Mouse (Mus musculus) CH12.LX (cell line): Measurements from ENCODE around the gene Ears2. TPM values are rescaled to one million over a fixed set of nuclear protein-coding genes. Genes with fewer than 3 reads are reported as not detected.

Experiments used
- DNase-seq: peaks from one replicate; pipeline ENCODE4 v3.0.0-alpha.2; 2013; ENCODE audit errors: extremely low read depth
- H3K27ac ChIP-seq: 2 replicates; pipeline ENCODE4 v1.5.1; 2012; ENCODE audit warnings: low read depth, mild to moderate bottlenecking, control low read depth, moderate library complexity; ENCODE audit not compliant: insufficient read depth
- H3K27me3 ChIP-seq: replicated peaks from 2 replicates; pipeline ENCODE3; 2012; ENCODE audit warnings: inconsistent platforms
- H3K36me3 ChIP-seq, 2 experiments: replicated peaks in 1 of 2; 2 replicates each; pipeline versions ENCODE3 to v1.6.1; 2012; ENCODE audit warnings: inconsistent platforms in 1 of 2, low read length in 1 of 2, mild to moderate bottlenecking in 1 of 2, mixed read lengths in 1 of 2, moderate library complexity in 1 of 2; ENCODE audit not compliant: control insufficient read depth in 1 of 2, insufficient read depth in 1 of 2
- H3K4me1 ChIP-seq, 2 experiments: 2 replicates each; pipeline ENCODE4 v1.6.1; 2012; ENCODE audit warnings: inconsistent platforms in 1 of 2, moderate library complexity in 1 of 2; ENCODE audit not compliant: insufficient read depth in 2 of 2, control insufficient read depth in 1 of 2
- H3K4me2 ChIP-seq: 2 replicates; pipeline ENCODE4 v1.6.1; 2012; ENCODE audit warnings: low read depth, mild to moderate bottlenecking, control low read depth; ENCODE audit not compliant: poor library complexity, insufficient read depth, severe bottlenecking
- H3K4me3 ChIP-seq, 3 experiments: fragments of 150-350 bp in 1 of 3; sonication (generic) in 1 of 3; replicated peaks in 1 of 3; 2 replicates each; pipeline versions ENCODE3 to v1.5.1; 2011 to 2012; ENCODE audit warnings: low read depth in 2 of 3, low read length in 2 of 3, mild to moderate bottlenecking in 2 of 3, moderate library complexity in 2 of 3, control low read depth in 1 of 3, improper control_type of control experiment in 1 of 3, inconsistent platforms in 1 of 3, mixed read lengths in 1 of 3; ENCODE audit not compliant: poor library complexity in 1 of 3
- H3K79me2 ChIP-seq: replicated peaks from 2 replicates; pipeline ENCODE4 v1.6.1; 2012; ENCODE audit warnings: mild to moderate bottlenecking, moderate library complexity; ENCODE audit not compliant: control insufficient read depth, poor library complexity, insufficient read depth, severe bottlenecking; ENCODE audit errors: extremely low read depth
- H3K9ac ChIP-seq: 2 replicates; pipeline ENCODE4 v1.6.1; 2012; ENCODE audit warnings: low read depth, mild to moderate bottlenecking, control low read depth, moderate library complexity; ENCODE audit not compliant: insufficient read depth
- H3K9me3 ChIP-seq: replicated peaks from 2 replicates; pipeline ENCODE3; 2012; ENCODE audit warnings: low read length, inconsistent platforms, mixed read lengths
- CHD2 ChIP-seq: IDR thresholded peaks from 2 replicates; pipeline ENCODE4 v1.6.1; 2011; ENCODE audit warnings: low read length, improper control_type of control experiment
- CTCF ChIP-seq, 2 experiments: IDR thresholded peaks in 1 of 2; conservative IDR thresholded peaks in 1 of 2; 2 replicates each; pipeline ENCODE4 v1.5.1; 2011 to 2012; ENCODE audit warnings: low read depth in 2 of 2, low read length in 2 of 2, improper control_type of control experiment in 1 of 2, inconsistent platforms in 1 of 2, mild to moderate bottlenecking in 1 of 2, moderate library complexity in 1 of 2
- E2F4 ChIP-seq: IDR thresholded peaks from 2 replicates; pipeline ENCODE4 v1.6.1; 2011; ENCODE audit warnings: low read depth, low read length, improper control_type of control experiment; ENCODE audit not compliant: insufficient replicate concordance
- EP300 ChIP-seq: IDR thresholded peaks from 2 replicates; pipeline ENCODE4 v1.6.1; 2011; ENCODE audit warnings: low read length, improper control_type of control experiment
- ETS1 ChIP-seq: conservative IDR thresholded peaks from 2 replicates; pipeline ENCODE4 v1.6.1; 2012; ENCODE audit warnings: low read depth, mild to moderate bottlenecking, inconsistent platforms, low read length, improper control_type of control experiment, moderate library complexity
- IRF4 ChIP-seq: IDR thresholded peaks from 2 replicates; pipeline ENCODE4 v1.6.1; 2014; ENCODE audit warnings: low read depth, mild to moderate bottlenecking, inconsistent platforms, low read length, improper control_type of control experiment
- JUN ChIP-seq: IDR thresholded peaks from 2 replicates; pipeline ENCODE4 v1.6.1; 2011; ENCODE audit warnings: low read depth, mild to moderate bottlenecking, low read length, improper control_type of control experiment, moderate library complexity; ENCODE audit not compliant: insufficient read depth
- KAT2A ChIP-seq: IDR thresholded peaks from 2 replicates; pipeline ENCODE4 v1.6.1; 2012; ENCODE audit warnings: low read length, improper control_type of control experiment, inconsistent platforms; ENCODE audit not compliant: insufficient replicate concordance
- MAX ChIP-seq: IDR thresholded peaks from 2 replicates; pipeline ENCODE4 v1.6.1; 2011; ENCODE audit warnings: low read length, improper control_type of control experiment
- MAZ ChIP-seq: IDR thresholded peaks from 2 replicates; pipeline ENCODE4 v1.6.1; 2012; ENCODE audit warnings: low read depth, mild to moderate bottlenecking, inconsistent platforms, low read length, improper control_type of control experiment, moderate library complexity
- MEF2A ChIP-seq: IDR thresholded peaks from 2 replicates; pipeline ENCODE4 v1.6.1; 2014; ENCODE audit warnings: low read depth, mild to moderate bottlenecking, inconsistent platforms, low read length, improper control_type of control experiment, borderline replicate concordance
- MYC ChIP-seq: IDR thresholded peaks from 2 replicates; pipeline ENCODE4 v1.6.1; 2011; ENCODE audit warnings: low read depth, mild to moderate bottlenecking, improper control_type of control experiment, low read length
- NRF1 ChIP-seq: IDR thresholded peaks from 2 replicates; pipeline ENCODE4 v1.6.1; 2014; ENCODE audit warnings: low read depth, mild to moderate bottlenecking, inconsistent platforms, low read length, improper control_type of control experiment, moderate library complexity
- POLR2A ChIP-seq: IDR thresholded peaks from 2 replicates; pipeline ENCODE4 v1.6.1; 2011; ENCODE audit warnings: low read depth, mild to moderate bottlenecking, improper control_type of control experiment, low read length
- POLR2AphosphoS2 ChIP-seq: IDR thresholded peaks from 2 replicates; pipeline ENCODE4 v1.6.1; 2011; ENCODE audit warnings: low read depth, low read length, improper control_type of control experiment
- TCF12 ChIP-seq: IDR thresholded peaks from 2 replicates; pipeline ENCODE4 v1.6.1; 2014; ENCODE audit warnings: low read depth, mild to moderate bottlenecking, inconsistent platforms, low read length, improper control_type of control experiment
- UBTF ChIP-seq: IDR thresholded peaks from 2 replicates; pipeline ENCODE4 v1.6.1; 2012; ENCODE audit warnings: low read depth, mild to moderate bottlenecking, inconsistent platforms, low read length, improper control_type of control experiment, moderate library complexity
- USF2 ChIP-seq: conservative IDR thresholded peaks from 2 replicates; pipeline ENCODE4 v1.6.1; 2011; ENCODE audit warnings: low read depth, low read length, improper control_type of control experiment
- ZMIZ1 ChIP-seq: IDR thresholded peaks from 2 replicates; pipeline ENCODE4 v1.6.1; 2012; ENCODE audit warnings: low read depth, mild to moderate bottlenecking, inconsistent platforms, low read length, improper control_type of control experiment
- ZNF384 ChIP-seq: IDR thresholded peaks from 2 replicates; pipeline ENCODE4 v1.6.1; 2012; ENCODE audit warnings: low read depth, low read length, improper control_type of control experiment, inconsistent platforms
- dilution Hi-C: fragments of 300-500 bp; cut with MboI; formaldehyde crosslinking; loops from 2 replicates; pipeline ENCODE4 v1.14.3; 2020; ENCODE audit warnings: low sequenced_read_pairs; ENCODE audit not compliant: extremely low pct_unique_long_range_greater_than_20kb, extremely low pct_ligation_motif_present
- in situ Hi-C: fragments of 300-500 bp; cut with MboI; formaldehyde crosslinking; loops from 3 replicates; pipeline ENCODE4 v1.14.3; 2019; ENCODE audit warnings: low sequenced_read_pairs, low pct_ligation_motif_present, low pct_unique_long_range_greater_than_20kb, mixed read lengths
- polyA plus RNA-seq: library from polyadenylated mRNA; unstranded; fragments of >175 nt; gene quantifications from 2 replicates; pipeline ENCODE4 v1.2.1, GENCODE M21; 2012; ENCODE audit warnings: low read depth; ENCODE audit not compliant: insufficient read length
- total RNA-seq, 2 experiments: library from RNA; depleted of rRNA; stranded (reverse); fragments of 300-350 nt in 1 of 2; fragments of >200 nt in 1 of 2; gene quantifications; 2 replicates each; pipeline ENCODE4 v1.2.3; 2012 to 2014

Gene Ears2
- total and polyA plus RNA-seq, 3 experiments = 11.7 to 14.3 (median 13.2) TPM

DNA sequence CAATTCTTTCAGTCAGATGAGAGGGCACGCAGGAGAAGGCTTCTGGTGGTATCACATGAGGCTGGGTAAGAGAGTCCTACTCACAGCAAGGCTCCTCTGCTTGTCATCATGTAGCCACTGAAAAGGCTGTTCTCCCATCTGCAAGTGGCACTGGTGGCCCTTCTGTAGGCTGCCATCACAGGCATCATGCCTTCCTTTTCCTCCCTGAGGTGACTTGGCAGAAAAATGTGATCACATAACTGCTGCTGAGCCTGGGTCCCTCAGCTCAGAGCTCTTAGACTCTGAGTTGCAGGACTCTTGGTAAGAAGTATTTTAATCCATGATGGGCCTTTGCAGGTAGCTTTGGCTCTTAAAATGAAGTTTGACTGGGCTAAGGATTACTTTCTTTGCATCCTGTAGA is 14.0 kb upstream of the Ears2 start:
- Histone ChIP-seq H3K36me3 (peaks cover 55 to 91% of the 10 kb centered on the region in 2 experiments), H3K4me1 (peaks cover 0 to 30% of the 10 kb centered on the region in 2 experiments; a peak in 3 of 4 replicates), H3K27me3 (no peaks in the 10 kb centered on the region), H3K9me3 (no peaks in the 10 kb centered on the region), H3K27ac (no peak overlapping the region), H3K9ac (no peak overlapping the region), H3K4me2 (no peak overlapping the region), H3K79me2 (0 out of 2 replicates have a peak, but pooled peaks cover 3% of the 10 kb centered on the region), H3K4me3 (no peak overlapping the region)
- DNase-seq = no peak
- in situ Hi-C loops (no loop called here), dilution Hi-C loops (no loop called here)
- TF ChIP-seq ETS1 (no peak), NRF1 (no peak), EP300 (no peak), MYC (no peak), IRF4 (no peak), POLR2AphosphoS2 (no peak), UBTF (no peak)
- TF ChIP-seq, all 38 proteins: peak for 0

DNA sequence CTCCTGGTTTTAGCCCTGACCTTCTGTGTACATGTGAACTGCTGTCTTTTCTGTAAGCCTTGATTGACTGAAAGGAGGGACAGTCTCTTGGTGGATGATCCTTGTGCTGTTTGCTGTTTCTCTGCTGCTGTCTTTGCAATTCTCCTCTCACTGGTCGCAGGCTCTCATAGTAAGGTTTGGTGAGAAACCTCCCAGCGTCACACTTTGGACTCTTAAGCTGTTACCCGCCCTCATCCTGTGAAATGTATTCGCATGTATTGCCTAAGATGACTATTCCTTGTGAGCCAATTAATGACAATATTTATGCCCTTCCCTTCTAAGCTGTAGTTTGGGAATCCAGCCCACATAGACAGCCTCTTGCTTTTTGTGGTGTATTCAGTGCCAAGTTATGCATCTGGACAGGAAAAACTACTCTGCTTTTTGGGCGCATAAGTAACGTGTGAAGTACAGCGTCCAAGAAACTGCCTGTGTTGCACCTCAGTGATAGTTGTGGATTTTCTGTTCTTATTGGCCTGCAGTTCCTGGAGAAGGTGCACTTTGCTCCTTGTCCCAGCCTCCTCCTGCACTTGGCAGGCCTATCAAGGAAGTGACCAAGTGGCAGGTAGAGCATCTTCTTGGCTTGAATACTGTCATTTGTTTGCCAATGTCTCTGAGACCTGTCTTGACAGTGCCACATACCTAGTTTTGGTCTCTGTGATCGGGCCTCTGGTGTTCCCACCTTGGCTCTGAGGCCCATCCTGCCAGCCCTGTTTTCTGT is 12.9 kb upstream of the Ears2 start:
- no peak for DNase-seq
- dilution Hi-C loops = no loop called here
- H3K4me2 ChIP-seq = no peak overlapping the region
- H3K4me1 ChIP-seq = peaks cover 0 to 20% of the 10 kb centered on the region in 2 experiments; a peak in 1 of 4 replicates
- H3K79me2 ChIP-seq = no peaks in the 10 kb centered on the region
- no peaks in the 10 kb centered on the region for H3K27me3 ChIP-seq
- H3K36me3 ChIP-seq = peaks cover 58 to 92% of the 10 kb centered on the region in 2 experiments
- TF ChIP-seq KAT2A (no peak), MAZ (no peak), USF2 (no peak), MAX (no peak), CTCF (conservative IDR thresholded peaks at IDR 0.05 in 1 of 2, IDR thresholded peaks at IDR 0.05 in 1 of 2; ENCODE audit: low read depth in 2 of 2, low read length in 2 of 2) (no peak), JUN (no peak), NRF1 (no peak), E2F4 (no peak), ZMIZ1 (no peak), MEF2A (no peak), ZNF384 (no peak), TCF12 (no peak), POLR2A (no peak), CHD2 (no peak)
- TF ChIP-seq, all 38 proteins: peak for 0
- no peak overlapping the region for H3K27ac ChIP-seq
- no peak overlapping the region for H3K4me3 ChIP-seq
- H3K9ac ChIP-seq = no peak overlapping the region
- in situ Hi-C loops = no loop called here
- no peaks in the 10 kb centered on the region for H3K9me3 ChIP-seq
